Mouse (Mus musculus) liver, embryonic 13.5 days (tissue): ENCODE results near the gene Gtf3c6. TPM values are rescaled to one million over a fixed set of nuclear protein-coding genes. Genes with fewer than 3 reads are reported as not detected.
"Not testable (repeated sequence)": the region's sequence is repeated elsewhere in the genome, so short reads cannot be mapped to it uniquely, and the experiment has no call there.

Experiments used
- ATAC-seq: fragments of 200-750 bp; cut with Nextera tagmentation; 2 replicates; pipeline ENCODE4 v1.8.0; 2017; ENCODE audit warnings: low read depth, mild to moderate bottlenecking, moderate number of reproducible peaks, moderate library complexity
- DNase-seq: peaks from one replicate; pipeline ENCODE4 v3.0.0; 2022
- H3K27ac ChIP-seq: fragments of 300-500 bp; sonication (generic); 2 replicates; pipeline ENCODE4 v1.5.1; 2015; ENCODE audit warnings: moderate library complexity, mild to moderate bottlenecking, inconsistent platforms
- H3K27me3 ChIP-seq: fragments of 300-500 bp; sonication (generic); 2 replicates; pipeline ENCODE4 v1.6.1; 2015; ENCODE audit warnings: mild to moderate bottlenecking, inconsistent platforms
- H3K36me3 ChIP-seq: fragments of 300-500 bp; sonication (generic); 2 replicates; pipeline ENCODE4 v1.6.1; 2015; ENCODE audit warnings: mild to moderate bottlenecking, inconsistent platforms
- H3K4me1 ChIP-seq: fragments of 300-500 bp; sonication (generic); replicated peaks from 2 replicates; pipeline ENCODE4 v1.6.1; 2015; ENCODE audit warnings: inconsistent platforms
- H3K4me2 ChIP-seq: fragments of 300-500 bp; sonication (generic); 2 replicates; pipeline ENCODE4 v1.6.1; 2015; ENCODE audit warnings: inconsistent platforms, mild to moderate bottlenecking, moderate library complexity
- H3K4me3 ChIP-seq: fragments of 300-500 bp; sonication (generic); replicated peaks from 2 replicates; pipeline ENCODE4 v1.5.1; 2015; ENCODE audit warnings: mild to moderate bottlenecking, inconsistent platforms
- H3K9ac ChIP-seq: fragments of 300-500 bp; sonication (generic); 2 replicates; pipeline ENCODE4 v1.6.1; 2015; ENCODE audit warnings: mild to moderate bottlenecking, inconsistent platforms
- H3K9me3 ChIP-seq: fragments of 300-500 bp; sonication (generic); replicated peaks from 2 replicates; pipeline ENCODE4 v1.6.1; 2016; ENCODE audit warnings: inconsistent platforms
- WGBS: fragments of 180-500 bp; shearing (Covaris S2); methylation state at CpG from one replicate; pipeline ENCODE4 v1.1.7; 2015; ENCODE audit not compliant: insufficient replicate concordance; 5-methylcytosine and 5-hydroxymethylcytosine counted together
- polyA plus RNA-seq: library from polyadenylated mRNA; unstranded; fragments of >200 nt; fragmentation: Nextera tagmentation; extraction: Ambion mirVana; gene quantifications from 2 replicates; pipeline ENCODE4 v1.2.1, GENCODE M21; 2015

The Gtf3c6 gene
- polyA plus RNA-seq = 48.5 and 53.9 TPM in 2 replicates

DNA sequence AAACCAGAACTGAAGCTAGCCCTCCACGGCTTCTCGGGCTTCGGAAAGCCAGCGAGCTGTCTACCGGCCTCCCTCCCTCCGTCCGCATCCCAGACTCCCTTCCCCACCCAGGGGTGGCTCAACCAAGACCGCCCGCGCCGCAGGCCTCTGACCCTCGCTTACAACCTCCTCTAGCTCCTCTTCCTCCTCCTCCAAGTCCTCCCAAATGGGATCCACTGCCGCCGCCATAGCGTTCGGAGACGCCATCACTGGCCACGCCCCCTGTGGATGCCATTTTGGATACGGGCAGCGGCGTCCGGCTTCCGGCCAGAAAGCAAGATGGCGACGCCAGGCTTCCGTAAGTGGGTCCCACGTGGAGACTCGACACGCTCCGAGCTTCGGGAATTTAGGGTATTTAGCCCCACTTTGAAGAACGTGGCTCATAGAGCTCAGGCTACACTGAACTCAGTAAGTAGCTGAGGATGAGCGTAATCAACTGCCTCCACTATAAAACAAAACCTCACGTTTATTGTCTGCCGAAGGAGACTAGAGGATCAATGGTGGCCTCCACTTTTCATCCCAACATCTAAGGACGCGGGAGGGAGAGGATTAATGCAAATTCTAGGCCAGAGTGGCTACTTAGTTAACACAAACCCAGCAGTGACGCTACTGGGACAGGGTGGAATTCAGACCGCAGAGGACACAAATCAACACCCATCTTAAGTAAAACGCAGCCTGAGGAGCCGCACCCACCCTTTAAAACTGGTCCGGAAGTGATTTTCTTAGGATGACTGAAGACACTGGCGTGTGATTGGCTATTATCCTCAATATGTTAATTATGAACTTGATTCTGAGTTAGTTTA, at the start of gene Gtf3c6:
Gene Gtf3c6 (minus strand): TSS at position 695 of the 842 bp plus-strand sequence.
- H3K27me3 ChIP-seq = no peaks in the 10 kb centered on the region
- peaks cover 37% of the 10 kb centered on the region for H3K4me1 ChIP-seq
- H3K9me3 ChIP-seq = no peaks in the 10 kb centered on the region
- H3K27ac ChIP-seq = peak within 1 kb of the TSS; percentile 94
- under 1% methylated on average over 43 of the region's 43 CpGs for WGBS
- ATAC-seq = peak; percentile 39
- DNase-seq = peak; percentile 87
- H3K9ac ChIP-seq = peak within 1 kb of the TSS; percentile 84
- H3K4me2 ChIP-seq = peak within 1 kb of the TSS; percentile 92
- peaks cover 19% of the 10 kb centered on the region for H3K36me3 ChIP-seq
- H3K4me3 ChIP-seq = peak within 1 kb of the TSS; percentile 72

DNA sequence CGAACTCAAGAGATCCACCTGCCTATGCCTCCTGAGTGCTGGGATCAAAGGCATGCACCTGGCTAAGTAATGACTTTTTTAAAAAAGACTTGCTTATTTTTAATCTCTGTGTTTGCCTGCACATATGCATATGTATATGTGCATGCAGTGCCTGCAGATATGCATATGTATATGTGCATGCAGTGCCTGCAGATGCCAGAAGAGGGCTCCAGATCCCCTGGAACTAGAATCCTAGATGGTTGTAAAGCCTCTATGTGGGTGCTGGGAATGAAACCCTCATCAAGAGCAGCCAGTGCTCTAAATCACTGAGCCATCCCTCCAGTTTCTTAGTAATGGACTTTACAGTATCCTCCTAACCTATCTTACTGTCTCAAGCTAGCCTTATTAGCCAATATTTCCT, 48.1 kb upstream of the Gtf3c6 start:
- Histone ChIP-seq H3K4me3 (no peak overlapping the region), H3K36me3 (no peaks in the 10 kb centered on the region), H3K4me1 (peaks cover 21% of the 10 kb centered on the region), H3K9me3 (peaks cover 4% of the 10 kb centered on the region; the same call in 1 of the 2 replicates), H3K27ac (no peak overlapping the region), H3K9ac (no peak overlapping the region), H3K27me3 (no peaks in the 10 kb centered on the region), H3K4me2 (no peak overlapping the region)
- DNase-seq = no peak
- ATAC-seq = no peak
- 81% methylated on average over 1 of the region's 1 CpGs for WGBS

DNA sequence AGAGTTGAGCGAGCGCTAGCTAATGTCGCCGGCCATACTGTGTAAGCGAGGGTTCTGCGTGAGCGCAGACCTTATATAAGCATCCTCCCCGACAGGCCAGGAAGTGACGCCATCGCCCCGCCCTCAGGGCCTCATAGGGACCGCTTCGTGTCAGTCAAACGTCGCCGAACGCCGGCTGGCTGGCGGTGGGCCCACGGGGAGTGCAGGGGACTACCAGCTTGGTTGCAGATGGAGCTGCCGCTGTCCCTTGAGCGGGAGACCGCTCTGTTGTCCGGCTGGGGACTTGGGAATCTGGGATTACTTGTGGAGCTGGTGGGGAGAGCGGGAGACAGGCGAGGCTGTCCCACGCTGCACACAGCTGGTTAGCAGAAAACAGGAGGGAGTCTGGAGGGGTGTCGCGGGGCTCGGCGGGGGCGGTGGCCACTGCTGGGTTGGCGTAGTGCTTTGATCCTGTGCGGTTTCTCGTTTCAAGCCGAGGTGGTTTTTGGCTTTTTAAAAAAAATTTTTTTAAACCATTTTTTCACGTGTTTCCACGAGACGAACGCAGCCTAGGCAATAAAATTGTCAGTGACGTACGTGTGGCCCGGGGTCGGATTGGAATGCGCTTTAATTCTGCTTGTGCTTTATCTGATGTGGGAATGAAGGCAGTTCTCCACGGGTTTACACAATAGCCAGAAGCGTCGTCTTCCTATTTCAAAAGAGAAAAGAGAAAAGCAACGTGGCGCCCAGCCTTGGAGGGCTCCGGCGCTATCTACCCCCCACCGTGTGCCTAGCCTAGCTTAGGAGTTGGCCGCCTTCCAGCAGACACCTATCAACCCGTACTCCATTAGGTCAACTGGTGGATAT, 44.5 kb upstream of the Gtf3c6 start, which contains the start of gene Amd1:
Gene Amd1 (minus strand): TSS at position 47 of the 846 bp plus-strand sequence.
- WGBS = under 1% methylated on average over 55 of the region's 55 CpGs
- H3K4me2 ChIP-seq = peak within 1 kb of the TSS; percentile 86
- H3K9me3 ChIP-seq = peaks cover 4% of the 10 kb centered on the region; the same call in 1 of the 2 replicates
- DNase-seq = peak; percentile 99
- H3K27me3 ChIP-seq = no peaks in the 10 kb centered on the region
- peak within 1 kb of the TSS; percentile 98 for H3K9ac ChIP-seq
- peak within 1 kb of the TSS; percentile 90 for H3K4me3 ChIP-seq
- H3K36me3 ChIP-seq = 0 out of 2 replicates have a peak, but pooled peaks cover 2% of the 10 kb centered on the region
- H3K4me1 ChIP-seq = peaks cover 35% of the 10 kb centered on the region
- H3K27ac ChIP-seq = peak within 1 kb of the TSS; percentile 94
- ATAC-seq = peak; percentile 88

DNA sequence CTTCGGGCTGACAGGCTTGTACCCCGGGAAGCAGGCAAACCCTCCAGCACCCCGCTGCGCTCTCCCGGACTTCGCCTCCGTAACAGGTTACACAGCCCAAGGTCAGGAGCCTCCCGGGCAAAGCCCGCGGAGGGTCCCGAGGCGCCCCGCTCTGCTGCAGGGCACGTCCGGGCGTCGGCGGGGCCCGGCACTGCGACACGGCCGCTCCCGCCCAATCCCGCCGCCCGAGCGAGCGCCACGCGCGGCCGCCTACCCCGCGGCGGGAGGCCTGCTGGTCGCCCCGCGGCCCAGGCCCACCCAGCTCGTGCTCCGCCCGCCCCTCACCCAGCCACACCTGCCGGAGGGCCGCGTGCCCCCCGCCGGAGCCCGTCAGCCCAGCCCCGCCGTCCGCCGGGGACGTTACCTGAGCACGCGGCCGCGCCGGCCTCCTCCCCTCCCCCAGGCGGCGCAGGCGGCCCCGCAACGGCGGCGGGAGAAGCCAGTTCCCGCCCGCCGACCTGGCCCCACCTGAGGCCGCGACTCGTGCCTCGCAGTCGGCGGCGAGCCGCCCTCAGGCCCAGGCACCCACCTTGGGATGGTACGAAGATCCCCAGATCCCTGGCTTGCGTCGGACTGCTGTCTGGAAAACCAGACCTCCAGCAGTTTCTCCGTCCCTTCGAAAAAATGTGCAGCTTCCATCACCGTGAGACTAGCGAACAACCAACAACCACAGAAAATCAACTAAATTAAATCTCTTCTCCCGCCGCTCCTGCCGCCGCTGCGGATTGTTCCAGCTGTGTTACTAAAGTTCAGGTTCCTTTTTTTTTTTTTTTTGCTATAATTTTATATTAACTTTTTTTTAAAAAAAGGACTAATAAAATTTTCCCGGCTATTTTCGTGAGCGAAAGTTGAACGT, 43.5 kb upstream of the Gtf3c6 start:
- H3K4me1 ChIP-seq = peaks cover 45% of the 10 kb centered on the region
- not testable (repeated sequence) for H3K27me3 ChIP-seq, H3K36me3 ChIP-seq, H3K9me3 ChIP-seq
- H3K9ac ChIP-seq = peak overlapping the region; percentile 98
- peak overlapping the region; percentile 93 for H3K27ac ChIP-seq
- WGBS = under 1% methylated on average over 70 of the region's 91 CpGs
- DNase-seq = peak; percentile 57
- peak overlapping the region; percentile 86 for H3K4me2 ChIP-seq
- peak overlapping the region; percentile 90 for H3K4me3 ChIP-seq
- peak; percentile 45 for ATAC-seq

DNA sequence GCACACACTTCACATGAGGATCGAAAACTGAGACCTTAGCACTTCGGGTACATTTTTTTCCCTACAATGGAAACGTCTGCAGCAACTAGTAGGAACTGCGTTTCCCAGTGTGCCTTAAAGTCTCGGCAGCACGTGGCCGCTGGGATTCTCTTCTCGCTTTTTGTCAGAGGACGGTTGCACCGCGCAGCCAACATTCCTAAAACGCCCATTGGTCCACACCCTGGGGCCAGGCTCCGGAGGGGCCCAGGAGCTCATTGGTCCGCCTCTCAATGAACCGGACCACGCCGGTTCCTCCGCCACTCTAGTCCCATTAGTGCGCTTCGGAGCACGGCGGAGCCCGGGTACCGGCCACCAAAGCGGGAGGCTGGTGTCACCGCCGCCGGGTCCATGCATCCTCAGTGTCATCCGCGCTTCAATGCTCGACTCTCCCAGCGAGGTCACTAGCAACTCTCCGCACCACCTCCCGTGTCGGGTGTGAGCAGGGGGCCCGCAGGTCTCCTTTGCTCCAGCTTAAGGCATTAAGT, 42.8 kb upstream of the Gtf3c6 start:
- Histone ChIP-seq H3K36me3 (peaks cover 15% of the 10 kb centered on the region; the same call in 1 of the 2 replicates), H3K4me3 (peak overlapping the region; percentile 90), H3K4me2 (peak overlapping the region; percentile 86), H3K9me3 (no peaks in the 10 kb centered on the region; the same call in 1 of the 2 replicates), H3K27me3 (no peaks in the 10 kb centered on the region), H3K9ac (peak overlapping the region; percentile 98), H3K4me1 (peaks cover 52% of the 10 kb centered on the region), H3K27ac (peak overlapping the region; percentile 93)
- DNase-seq = peak; percentile 86
- peak; percentile 85 for ATAC-seq
- WGBS = under 1% methylated on average over 36 of the region's 36 CpGs

DNA sequence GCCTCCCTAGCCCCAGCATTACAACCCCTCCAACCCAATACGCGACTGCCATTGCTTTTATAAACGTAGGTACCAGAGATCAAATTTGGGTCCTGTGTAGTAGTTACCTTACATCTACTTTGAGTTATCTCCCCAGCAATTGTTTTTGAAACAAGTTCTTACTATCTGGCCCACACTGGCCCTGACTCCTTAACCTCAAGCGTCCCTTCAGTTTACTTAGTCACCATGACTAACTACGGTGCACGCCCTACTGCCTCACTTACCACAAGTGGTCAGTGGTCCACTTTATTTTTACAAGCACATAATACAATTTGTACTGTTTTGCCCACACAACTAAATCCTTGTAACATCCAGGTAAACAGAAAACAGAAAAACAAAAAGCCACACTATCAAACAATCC, 34.7 kb upstream of the Gtf3c6 start:
- Histone ChIP-seq H3K27me3 (no peaks in the 10 kb centered on the region), H3K4me2 (no peak overlapping the region), H3K9ac (no peak overlapping the region), H3K4me1 (peaks cover 50% of the 10 kb centered on the region), H3K9me3 (no peaks in the 10 kb centered on the region), H3K36me3 (peaks cover 75% of the 10 kb centered on the region), H3K4me3 (no peak overlapping the region), H3K27ac (peak overlapping the region; percentile 47)
- whole genome bisulfite sequencing = 84% methylated on average over 6 of the region's 6 CpGs
- no peak for DNase-seq
- no peak for ATAC-seq

DNA sequence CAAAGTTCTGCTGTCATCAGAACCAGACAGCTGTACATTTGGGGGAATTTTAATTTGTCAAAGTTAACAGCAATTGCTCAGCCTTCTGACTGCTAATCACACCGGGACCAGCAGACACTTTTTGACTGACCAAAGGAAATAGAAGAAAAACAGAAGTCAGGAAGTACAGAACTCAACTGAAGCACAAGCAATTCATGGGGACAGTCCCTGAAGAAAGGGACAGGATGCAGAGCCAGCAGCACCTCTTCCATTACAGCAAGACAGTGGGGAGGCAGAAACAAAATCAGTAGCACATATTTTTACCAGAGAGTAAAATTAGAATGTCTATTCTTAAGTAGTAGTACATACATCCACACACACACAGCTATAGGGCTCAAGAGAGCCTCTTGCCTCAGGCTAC, 28.9 kb upstream of the Gtf3c6 start:
- Histone ChIP-seq H3K27ac (no peak overlapping the region), H3K36me3 (peaks cover 49% of the 10 kb centered on the region)
- no peak for ATAC-seq

DNA sequence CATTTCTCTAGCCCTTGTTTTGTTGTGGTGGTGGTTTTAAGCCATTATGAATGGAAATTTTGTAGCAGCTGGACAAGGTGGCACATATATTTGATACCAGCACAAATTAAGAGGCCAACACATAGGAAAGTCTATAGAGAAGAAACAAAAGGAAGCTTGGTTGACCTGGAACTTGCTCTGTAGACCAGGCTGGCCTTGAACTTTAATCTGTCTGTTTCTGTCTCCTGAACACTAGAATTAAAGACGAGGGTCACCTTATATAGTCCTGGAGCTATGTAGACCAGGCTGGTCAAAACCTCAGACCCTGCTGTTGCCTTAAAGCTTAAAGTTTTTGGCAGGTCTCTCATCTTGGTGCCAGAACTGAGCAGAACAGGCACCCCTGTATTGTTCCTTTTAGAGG, 27.7 kb upstream of the Gtf3c6 start:
- peak; percentile 25; the same call in 1 of the 2 replicates for ATAC-seq

More for the DNA sequence above, 28.9 kb upstream of the Gtf3c6 start:
- Histone ChIP-seq H3K4me3 (no peak overlapping the region), H3K27me3 (no peaks in the 10 kb centered on the region), H3K9ac (no peak overlapping the region), H3K9me3 (no peaks in the 10 kb centered on the region), H3K4me1 (no peaks in the 10 kb centered on the region; the same call in 1 of the 2 replicates), H3K4me2 (no peak overlapping the region)
- no peak for DNase-seq
- WGBS = 51% methylated on average over 1 of the region's 1 CpGs

DNA sequence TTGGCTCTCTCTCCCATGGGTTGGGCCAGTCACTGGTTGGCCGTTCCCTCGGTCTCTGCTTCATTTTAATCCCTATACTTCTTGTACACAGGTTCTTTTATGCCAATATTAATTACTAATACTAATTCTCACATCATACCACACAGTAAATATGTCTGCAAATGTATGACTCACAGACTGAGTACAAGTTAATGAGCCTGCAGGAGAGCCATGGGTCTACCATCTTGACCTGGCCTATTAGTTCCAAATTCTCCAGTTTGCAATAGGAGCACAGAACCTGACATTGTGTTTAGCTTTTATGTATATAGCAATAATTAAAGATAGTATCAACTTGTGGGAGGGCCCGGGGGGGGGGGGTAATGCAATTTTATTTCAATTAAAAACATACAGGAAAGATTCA, 27.1 kb upstream of the Gtf3c6 start:
- no peak overlapping the region for H3K9ac ChIP-seq
- no peaks in the 10 kb centered on the region; the same call in 1 of the 2 replicates for H3K4me1 ChIP-seq
- no peak for ATAC-seq
- peaks cover 31% of the 10 kb centered on the region for H3K36me3 ChIP-seq
- H3K27me3 ChIP-seq = no peaks in the 10 kb centered on the region
- H3K9me3 ChIP-seq = no peaks in the 10 kb centered on the region
- DNase-seq = no peak
- H3K4me3 ChIP-seq = no peak overlapping the region
- H3K4me2 ChIP-seq = no peak overlapping the region
- WGBS = 78% methylated on average over 3 of the region's 3 CpGs
- H3K27ac ChIP-seq = no peak overlapping the region

More for the DNA sequence above, 27.7 kb upstream of the Gtf3c6 start:
- Histone ChIP-seq H3K9ac (no peak overlapping the region), H3K9me3 (no peaks in the 10 kb centered on the region), H3K4me3 (no peak overlapping the region), H3K27ac (no peak overlapping the region), H3K36me3 (peaks cover 37% of the 10 kb centered on the region), H3K27me3 (no peaks in the 10 kb centered on the region), H3K4me2 (no peak overlapping the region), H3K4me1 (no peaks in the 10 kb centered on the region; the same call in 1 of the 2 replicates)
- no peak for DNase-seq
- 76% methylated on average over 1 of the region's 1 CpGs for WGBS

DNA sequence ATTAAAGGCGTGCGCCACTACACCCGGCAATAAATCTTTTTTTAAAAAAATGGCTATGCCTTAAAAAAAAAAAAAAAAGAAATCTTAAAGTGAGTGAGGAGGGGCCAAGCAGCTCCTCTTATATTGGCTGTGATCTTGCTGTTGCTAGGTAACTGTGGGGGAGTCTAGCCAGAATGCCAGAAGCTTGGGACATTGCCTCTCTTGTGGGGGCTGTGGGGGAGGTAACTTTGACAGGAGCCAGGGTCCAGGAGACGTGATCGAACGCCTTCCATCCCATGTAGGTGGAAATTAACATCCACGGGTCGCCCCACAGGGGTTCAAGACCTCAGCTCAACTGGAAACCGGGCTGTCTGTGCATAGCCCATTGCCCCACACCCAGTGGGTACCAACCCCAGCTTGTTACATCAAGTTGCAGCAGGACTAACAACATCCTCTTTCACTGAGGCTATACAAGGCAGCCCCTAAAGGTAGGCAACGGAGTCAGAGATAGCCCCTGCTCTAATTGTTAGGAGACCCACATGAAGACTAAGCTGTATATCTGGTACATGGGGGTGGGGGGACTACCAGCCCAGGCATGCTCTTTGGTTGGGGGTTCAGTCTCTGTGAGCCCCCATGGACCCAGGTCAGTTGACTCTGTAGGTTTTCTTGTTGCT, 26.4 kb upstream of the Gtf3c6 start:
- peaks cover 3% of the 10 kb centered on the region for H3K4me1 ChIP-seq
- no peaks in the 10 kb centered on the region for H3K27me3 ChIP-seq
- H3K4me2 ChIP-seq = no peak overlapping the region
- H3K4me3 ChIP-seq = no peak overlapping the region
- ATAC-seq (peak; percentile 28; the same call in 1 of the 2 replicates), DNase-seq (no peak)
- WGBS = 82% methylated on average over 10 of the region's 10 CpGs
- H3K36me3 ChIP-seq = peaks cover 24% of the 10 kb centered on the region
- no peaks in the 10 kb centered on the region for H3K9me3 ChIP-seq
- no peak overlapping the region for H3K9ac ChIP-seq
- H3K27ac ChIP-seq = no peak overlapping the region
